Mouse (Mus musculus): ENCODE measurements at regions not wholly inside any gene's neighbourhood (a gene's known extent, or its start where the extent isn't known, plus 50 kb on each side); places are given as distances from the start of the nearest gene placed in this dataset.

DNA sequence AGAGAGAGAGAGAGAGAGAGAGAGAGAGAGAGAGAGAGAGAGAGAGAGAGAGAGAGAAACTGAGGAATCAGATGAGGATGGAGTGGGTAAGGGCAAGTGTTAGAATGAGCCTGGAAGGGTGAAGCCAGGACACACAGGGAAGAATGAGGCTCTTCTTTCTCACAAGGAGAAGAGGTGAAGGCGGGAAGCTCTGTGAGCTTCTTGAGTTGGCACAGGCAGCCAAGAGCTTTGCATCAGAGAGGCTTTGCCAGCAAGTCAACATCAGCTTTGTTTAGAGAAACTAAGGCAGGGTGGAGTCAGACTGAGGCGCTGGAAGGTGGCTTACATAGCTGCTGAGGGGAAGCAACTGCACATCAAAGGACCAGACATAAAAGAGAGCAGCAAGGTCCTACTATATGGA, 113.7 kb downstream of the Sst start:
- Histone ChIP-seq H3K36me3 (replicated peaks; ENCODE audit: control insufficient read depth, insufficient read depth, low read length) (no peaks in the 10 kb centered on the region), H3K4me1 (ENCODE audit: control insufficient read depth, insufficient read depth) (no peaks in the 10 kb centered on the region), H3K4me2 (ENCODE audit: low read depth, low read length) (no peak overlapping the region), H3K27ac (ENCODE audit: low read depth) (no peak overlapping the region), H3K27me3 (ENCODE audit: control insufficient read depth, insufficient read depth, low read length) (no peaks in the 10 kb centered on the region), H3K9me3 (replicated peaks; ENCODE audit: control insufficient read depth, low read length) (no peaks in the 10 kb centered on the region), H3K9ac (replicated peaks; ENCODE audit: low read depth, low read length) (no peak overlapping the region), H3K4me3 (ENCODE audit: low read depth, low read length) (no peak overlapping the region)
- DNase-seq (ENCODE audit: low spot score), result no peak
- no peak for ATAC-seq (ENCODE audit: insufficient read depth, low read depth)
- WGBS, result 48% methylated on average over 2 of the region's 2 CpGs
- TF ChIP-seq EP300 (IDR thresholded peaks at IDR 0.05; ENCODE audit: low read depth), result no peak
- TF ChIP-seq CTCF (IDR thresholded peaks at IDR 0.05; ENCODE audit: low read depth), result no peak

DNA sequence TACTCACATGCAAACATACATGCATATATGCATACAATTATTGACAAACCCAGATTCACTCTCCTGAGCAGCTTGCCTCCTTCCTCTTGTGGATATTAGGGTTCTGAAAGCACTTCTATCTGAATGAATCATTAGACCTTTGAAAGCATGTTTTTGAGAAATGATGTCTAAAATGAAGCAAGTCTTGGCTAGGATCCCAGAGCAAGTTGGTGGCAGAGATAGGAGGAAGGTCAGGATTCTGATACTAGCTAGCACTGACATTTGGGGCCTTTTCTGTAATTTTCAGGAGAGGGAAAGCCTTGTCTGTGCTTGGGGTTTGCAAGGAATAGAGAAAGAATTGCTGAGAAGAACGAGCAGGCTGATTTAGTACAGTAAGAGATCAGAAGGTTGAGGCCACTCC, 114.3 kb downstream of the Sst start:
- no peaks in the 10 kb centered on the region for H3K27me3 ChIP-seq (ENCODE audit: control insufficient read depth, insufficient read depth, low read length)
- WGBS, result 23% methylated on average over 1 of the region's 1 CpGs
- no peak overlapping the region for H3K4me3 ChIP-seq (ENCODE audit: low read depth, low read length)
- H3K4me2 ChIP-seq (ENCODE audit: low read depth, low read length), result no peak overlapping the region
- TF ChIP-seq CTCF (IDR thresholded peaks at IDR 0.05; ENCODE audit: low read depth) (no peak), EP300 (IDR thresholded peaks at IDR 0.05; ENCODE audit: low read depth) (no peak)
- no peak overlapping the region for H3K27ac ChIP-seq (ENCODE audit: low read depth)
- DNase-seq (ENCODE audit: low spot score), result no peak
- H3K4me1 ChIP-seq (ENCODE audit: control insufficient read depth, insufficient read depth), result no peaks in the 10 kb centered on the region
- no peaks in the 10 kb centered on the region for H3K9me3 ChIP-seq (replicated peaks; ENCODE audit: control insufficient read depth, low read length)
- H3K9ac ChIP-seq (replicated peaks; ENCODE audit: low read depth, low read length), result no peak overlapping the region
- no peaks in the 10 kb centered on the region for H3K36me3 ChIP-seq (replicated peaks; ENCODE audit: control insufficient read depth, insufficient read depth, low read length)
- no peak for ATAC-seq (ENCODE audit: insufficient read depth, low read depth)

DNA sequence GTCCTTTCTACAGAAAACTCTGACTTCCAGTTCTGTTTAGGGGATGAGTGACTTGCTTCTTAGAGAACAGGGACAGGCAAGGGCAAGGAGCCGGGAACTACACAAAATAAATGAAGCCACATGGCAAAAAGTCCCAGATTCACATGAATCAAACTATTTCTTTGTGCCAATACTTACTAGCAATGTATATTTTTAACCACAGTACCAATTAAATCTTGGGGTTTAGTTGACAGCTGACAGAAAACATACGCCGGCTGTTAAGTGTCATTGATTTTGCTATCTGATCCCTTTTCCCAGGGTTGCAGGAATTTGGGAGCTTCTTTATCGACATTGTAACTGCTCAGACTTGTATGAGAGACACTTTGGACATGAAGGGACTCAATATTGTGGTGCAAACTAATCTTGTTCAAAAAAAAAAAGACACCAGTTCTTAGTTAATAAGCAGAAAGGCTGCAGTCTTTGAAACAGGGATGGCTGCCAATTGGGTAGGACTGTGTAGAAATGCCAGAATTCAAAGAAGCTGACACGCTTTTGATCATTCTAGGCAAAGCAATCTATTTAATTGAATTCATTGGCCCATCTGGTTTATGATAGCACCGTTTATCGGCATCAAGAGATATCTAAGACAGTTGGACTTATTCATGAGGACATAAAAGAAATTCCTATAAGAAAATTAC, 132.5 kb downstream of the Sst start:
- Histone ChIP-seq H3K4me3 (ENCODE audit: low read depth, low read length) (no peak overlapping the region), H3K27ac (ENCODE audit: low read depth) (no peak overlapping the region), H3K36me3 (replicated peaks; ENCODE audit: control insufficient read depth, insufficient read depth, low read length) (no peaks in the 10 kb centered on the region), H3K9ac (replicated peaks; ENCODE audit: low read depth, low read length) (no peak overlapping the region), H3K27me3 (ENCODE audit: control insufficient read depth, insufficient read depth, low read length) (no peaks in the 10 kb centered on the region), H3K9me3 (replicated peaks; ENCODE audit: control insufficient read depth, low read length) (no peaks in the 10 kb centered on the region), H3K4me2 (ENCODE audit: low read depth, low read length) (no peak overlapping the region), H3K4me1 (ENCODE audit: control insufficient read depth, insufficient read depth) (no peaks in the 10 kb centered on the region)
- TF ChIP-seq CTCF (IDR thresholded peaks at IDR 0.05; ENCODE audit: low read depth), result no peak
- no peak for TF ChIP-seq EP300 (IDR thresholded peaks at IDR 0.05; ENCODE audit: low read depth)
- ATAC-seq (ENCODE audit: insufficient read depth, low read depth) (no peak), DNase-seq (ENCODE audit: low spot score) (no peak)
- 56% methylated on average over 7 of the region's 7 CpGs for WGBS

DNA sequence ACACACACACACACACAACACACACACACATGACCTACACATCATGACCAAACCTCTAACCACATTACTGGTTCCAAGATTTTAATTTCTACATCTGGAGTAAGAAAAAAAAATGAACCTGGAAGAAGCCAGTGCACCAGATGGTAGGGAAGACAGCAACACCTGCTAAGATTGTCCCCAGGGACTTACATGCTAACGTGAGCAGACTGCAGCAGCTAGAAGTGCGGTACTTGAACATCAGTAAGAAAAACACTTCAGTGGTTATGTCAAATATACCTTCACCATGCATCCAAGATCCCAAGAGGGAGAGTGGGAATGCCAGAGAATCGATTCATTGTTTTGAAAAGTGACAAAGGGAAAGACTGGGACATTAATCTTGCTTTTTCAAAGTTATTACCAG, 153.7 kb downstream of the Sst start:
- no peak overlapping the region for H3K27ac ChIP-seq (ENCODE audit: low read depth)
- no peak overlapping the region for H3K4me3 ChIP-seq (ENCODE audit: low read depth, low read length)
- no peaks in the 10 kb centered on the region for H3K36me3 ChIP-seq (replicated peaks; ENCODE audit: control insufficient read depth, insufficient read depth, low read length)
- no peaks in the 10 kb centered on the region for H3K4me1 ChIP-seq (ENCODE audit: control insufficient read depth, insufficient read depth)
- no peak overlapping the region for H3K9ac ChIP-seq (replicated peaks; ENCODE audit: low read depth, low read length)
- WGBS, result 47% methylated on average over 3 of the region's 3 CpGs
- DNase-seq (ENCODE audit: low spot score) (no peak), ATAC-seq (ENCODE audit: insufficient read depth, low read depth) (no peak)
- no peak for TF ChIP-seq EP300 (IDR thresholded peaks at IDR 0.05; ENCODE audit: low read depth)
- TF ChIP-seq CTCF (IDR thresholded peaks at IDR 0.05; ENCODE audit: low read depth), result no peak
- H3K27me3 ChIP-seq (ENCODE audit: control insufficient read depth, insufficient read depth, low read length), result no peaks in the 10 kb centered on the region
- H3K4me2 ChIP-seq (ENCODE audit: low read depth, low read length), result no peak overlapping the region
- H3K9me3 ChIP-seq (replicated peaks; ENCODE audit: control insufficient read depth, low read length), result no peaks in the 10 kb centered on the region

DNA sequence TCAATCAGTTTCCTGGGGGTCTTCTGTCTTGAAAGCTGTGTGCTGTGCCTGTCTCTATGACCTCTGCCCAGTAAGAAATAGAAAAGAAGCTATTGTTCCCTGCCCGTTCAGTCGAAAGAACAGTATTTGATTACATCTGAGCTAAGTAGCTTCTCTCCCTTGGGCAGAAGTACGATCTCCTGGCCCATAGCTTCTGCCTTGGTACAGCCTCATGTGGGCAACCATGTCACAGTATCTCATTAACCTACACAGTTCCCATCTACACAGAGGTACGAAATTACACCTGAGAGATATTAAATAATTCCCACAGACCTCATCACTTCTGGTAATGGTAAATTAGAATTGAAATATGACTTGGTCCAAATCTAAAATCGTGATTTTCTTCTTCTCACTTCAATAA, 155.0 kb downstream of the Sst start:
- Histone ChIP-seq H3K27me3 (ENCODE audit: control insufficient read depth, insufficient read depth, low read length) (no peaks in the 10 kb centered on the region), H3K4me2 (ENCODE audit: low read depth, low read length) (no peak overlapping the region), H3K9ac (replicated peaks; ENCODE audit: low read depth, low read length) (no peak overlapping the region), H3K4me3 (ENCODE audit: low read depth, low read length) (no peak overlapping the region), H3K9me3 (replicated peaks; ENCODE audit: control insufficient read depth, low read length) (no peaks in the 10 kb centered on the region), H3K36me3 (replicated peaks; ENCODE audit: control insufficient read depth, insufficient read depth, low read length) (no peaks in the 10 kb centered on the region), H3K4me1 (ENCODE audit: control insufficient read depth, insufficient read depth) (no peaks in the 10 kb centered on the region), H3K27ac (ENCODE audit: low read depth) (no peak overlapping the region)
- no peak for ATAC-seq (ENCODE audit: insufficient read depth, low read depth)
- no peak for DNase-seq (ENCODE audit: low spot score)
- WGBS, result 44% methylated on average over 5 of the region's 5 CpGs
- TF ChIP-seq EP300 (IDR thresholded peaks at IDR 0.05; ENCODE audit: low read depth) (no peak), CTCF (IDR thresholded peaks at IDR 0.05; ENCODE audit: low read depth) (no peak)

DNA sequence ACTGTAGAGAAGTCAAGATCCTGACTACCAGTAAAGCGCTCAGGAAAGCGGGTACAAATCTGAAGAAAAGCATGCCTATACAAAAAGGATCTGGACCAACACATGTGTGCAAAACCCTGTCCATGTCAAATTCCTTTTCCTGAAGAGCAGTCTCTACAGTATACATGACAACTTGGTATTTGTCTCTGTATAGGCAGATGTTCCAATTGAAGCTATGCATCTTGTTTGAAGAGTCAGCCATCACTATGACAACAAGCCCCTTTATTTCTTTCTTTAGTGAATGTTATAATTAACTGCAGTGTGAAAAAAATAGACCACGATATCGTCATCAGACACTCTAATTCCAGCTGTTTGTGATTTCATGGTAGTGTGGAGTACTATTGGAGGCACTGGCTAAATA, 164.2 kb downstream of the Sst start:
- H3K4me2 ChIP-seq (ENCODE audit: low read depth, low read length), result no peak overlapping the region
- no peaks in the 10 kb centered on the region for H3K36me3 ChIP-seq (replicated peaks; ENCODE audit: control insufficient read depth, insufficient read depth, low read length)
- H3K9me3 ChIP-seq (replicated peaks; ENCODE audit: control insufficient read depth, low read length), result no peaks in the 10 kb centered on the region
- no peaks in the 10 kb centered on the region for H3K27me3 ChIP-seq (ENCODE audit: control insufficient read depth, insufficient read depth, low read length)
- H3K4me1 ChIP-seq (ENCODE audit: control insufficient read depth, insufficient read depth), result no peaks in the 10 kb centered on the region
- no peak overlapping the region for H3K4me3 ChIP-seq (ENCODE audit: low read depth, low read length)
- ATAC-seq (ENCODE audit: insufficient read depth, low read depth) (no peak), DNase-seq (ENCODE audit: low spot score) (no peak)
- no peak overlapping the region for H3K27ac ChIP-seq (ENCODE audit: low read depth)
- WGBS, result 82% methylated on average over 4 of the region's 4 CpGs
- TF ChIP-seq CTCF (IDR thresholded peaks at IDR 0.05; ENCODE audit: low read depth) (no peak), EP300 (IDR thresholded peaks at IDR 0.05; ENCODE audit: low read depth) (no peak)
- no peak overlapping the region for H3K9ac ChIP-seq (replicated peaks; ENCODE audit: low read depth, low read length)
